Mouse (Mus musculus) small intestine, adult 2 months (tissue): ENCODE data around the gene Gm266. TPM values are rescaled to one million over a fixed set of nuclear protein-coding genes. Genes with fewer than 3 reads are reported as not detected.

Experiments used
- H3K27ac ChIP-seq: fragments of 200-500 bp; 2 replicates; pipeline ENCODE4 v1.5.1; 2012; ENCODE audit warnings: low read depth, low read length, control low read depth, inconsistent platforms; ENCODE audit not compliant: insufficient read depth
- H3K27me3 ChIP-seq: fragments of 200-500 bp; 2 replicates; pipeline ENCODE4 v1.6.1; 2012; ENCODE audit warnings: mild to moderate bottlenecking, moderate library complexity, low read length, inconsistent platforms; ENCODE audit not compliant: control insufficient read depth, insufficient read depth
- H3K36me3 ChIP-seq: fragments of 200-500 bp; 2 replicates; pipeline ENCODE4 v1.6.1; 2012; ENCODE audit warnings: mild to moderate bottlenecking, low read length, control low read depth, inconsistent platforms; ENCODE audit not compliant: control insufficient read depth, insufficient read depth
- H3K4me1 ChIP-seq: fragments of 200-500 bp; 2 replicates; pipeline ENCODE4 v1.6.1; 2012; ENCODE audit warnings: low read length, inconsistent platforms, mixed read lengths; ENCODE audit not compliant: control insufficient read depth, insufficient read depth, insufficient read length
- H3K4me3 ChIP-seq: fragments of 200-500 bp; 2 replicates; pipeline ENCODE4 v1.5.1; 2012; ENCODE audit warnings: low read depth, mild to moderate bottlenecking, control low read depth, inconsistent platforms, low read length, moderate library complexity
- CTCF ChIP-seq: fragments of 200-500 bp; IDR thresholded peaks from 2 replicates; pipeline ENCODE4 v1.5.1; 2012; ENCODE audit warnings: low read depth, mild to moderate bottlenecking, control low read depth, inconsistent platforms, low read length, moderate library complexity, mixed read lengths; ENCODE audit not compliant: insufficient replicate concordance, insufficient read length; ENCODE audit errors: extremely low read depth
- POLR2A ChIP-seq: fragments of 200-500 bp; IDR thresholded peaks from 2 replicates; pipeline ENCODE4 v1.6.1; 2012; ENCODE audit warnings: low read depth, mild to moderate bottlenecking, control low read depth, inconsistent platforms, low read length, moderate library complexity
- WGBS: fragments of 180-500 bp; shearing (Covaris S2); methylation state at CpG from one replicate; pipeline ENCODE4 v1.1.7; 2018; 5-methylcytosine and 5-hydroxymethylcytosine counted together
- polyA plus RNA-seq: library from polyadenylated mRNA; depleted of rRNA; stranded (reverse); fragments of >200 nt; gene quantifications from 2 replicates; pipeline ENCODE4 v1.2.3, GENCODE M21; 2012

Gm266 gene
- polyA plus RNA-seq, 1 experiment, result 0.53 TPM

DNA sequence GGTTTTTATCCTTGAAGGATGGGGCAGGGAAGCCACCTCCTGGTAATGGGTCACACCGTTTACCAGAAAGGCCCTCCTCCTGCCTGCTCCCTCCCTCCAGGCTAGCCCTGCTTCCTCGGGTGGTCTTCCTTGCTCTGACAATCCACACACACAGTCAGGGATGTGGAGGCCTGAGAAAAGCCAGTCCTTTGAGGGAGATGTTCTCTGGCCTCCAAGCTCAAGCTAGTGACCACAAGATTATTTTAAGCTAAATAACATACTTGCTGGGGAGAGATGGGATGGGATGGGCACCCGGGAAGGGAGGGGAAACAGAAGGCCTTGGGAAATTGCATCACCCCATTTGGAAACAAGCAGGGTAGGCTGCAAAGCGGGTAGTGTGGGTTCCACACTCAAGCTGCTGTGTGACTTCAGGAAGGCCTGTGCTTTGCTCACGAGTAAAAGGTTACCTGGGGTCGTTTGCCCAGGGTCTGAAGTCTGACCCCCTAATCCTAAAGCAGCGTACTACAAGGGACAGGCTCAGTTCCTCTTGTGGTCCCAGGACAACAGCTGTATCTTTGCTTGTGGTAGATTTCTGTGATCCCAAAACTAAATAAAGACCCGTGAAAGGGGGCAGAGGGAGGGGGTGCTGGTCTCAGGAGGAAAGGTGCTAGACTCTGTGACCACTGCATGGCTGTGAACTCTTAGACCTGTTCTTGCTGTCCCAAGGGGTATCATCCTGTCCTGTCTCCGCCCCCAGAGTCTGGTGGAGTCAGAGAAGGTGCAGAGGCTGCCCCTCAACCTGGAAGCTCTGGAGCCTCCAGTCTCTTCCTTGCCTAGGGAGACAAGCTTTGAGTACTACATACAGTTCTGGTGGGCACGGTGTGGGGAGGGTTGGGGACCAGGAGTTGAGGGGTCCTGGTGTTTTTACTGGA, 41.4 kb downstream of the Gm266 start:
- H3K4me1 ChIP-seq, result peaks cover 31% of the 10 kb centered on the region
- H3K4me3 ChIP-seq, result peak overlapping the region; percentile 65
- WGBS, result 49% methylated on average over 10 of the region's 10 CpGs
- no peaks in the 10 kb centered on the region for H3K36me3 ChIP-seq
- H3K27me3 ChIP-seq, result peaks cover 54% of the 10 kb centered on the region
- H3K27ac ChIP-seq, result peak overlapping the region; percentile 45
- no peak for TF ChIP-seq POLR2A
- no peak for TF ChIP-seq CTCF

DNA sequence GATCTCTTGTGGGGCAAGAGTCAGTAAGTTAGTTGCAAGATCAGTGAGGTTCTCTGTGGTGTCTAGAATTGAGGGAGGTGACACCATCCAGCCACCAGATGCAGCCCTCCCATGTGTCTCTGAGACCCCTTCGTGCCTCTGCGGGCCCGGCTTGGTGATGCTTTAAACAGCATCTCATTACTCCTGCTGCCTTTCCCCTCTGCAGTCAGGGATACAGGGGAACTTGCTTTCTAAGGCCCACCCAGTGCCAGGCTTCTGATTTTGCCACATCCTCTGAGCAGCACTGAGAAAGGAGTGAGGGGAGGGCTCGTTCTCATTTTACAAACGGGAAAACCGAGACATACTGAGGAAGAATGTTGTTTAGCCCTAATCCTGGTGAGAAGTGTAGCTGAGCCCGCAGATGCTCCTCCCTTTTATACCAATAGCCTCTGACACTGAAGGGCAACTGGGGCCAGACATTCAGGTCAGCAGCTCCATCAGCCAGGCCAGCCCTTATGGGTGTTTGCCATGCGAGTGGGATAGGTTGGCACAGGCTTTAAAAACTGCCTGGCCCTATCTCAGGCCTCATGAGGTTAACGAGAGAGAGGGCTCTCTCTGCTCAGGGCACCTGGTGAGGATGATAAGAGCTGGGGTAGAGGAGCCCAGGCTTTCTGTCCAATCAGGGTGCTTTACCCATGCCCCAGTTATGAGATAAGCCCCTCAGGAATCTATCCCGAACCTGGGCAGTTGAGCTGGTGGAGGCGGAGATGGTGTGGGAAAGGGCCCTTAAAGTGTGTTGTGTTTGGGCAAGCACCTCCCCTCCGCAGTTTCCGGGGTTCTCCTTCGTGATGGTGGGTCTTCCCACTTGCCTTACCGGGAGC, 42.4 kb downstream of the Gm266 start:
- 34% methylated on average over 15 of the region's 15 CpGs for WGBS

DNA sequence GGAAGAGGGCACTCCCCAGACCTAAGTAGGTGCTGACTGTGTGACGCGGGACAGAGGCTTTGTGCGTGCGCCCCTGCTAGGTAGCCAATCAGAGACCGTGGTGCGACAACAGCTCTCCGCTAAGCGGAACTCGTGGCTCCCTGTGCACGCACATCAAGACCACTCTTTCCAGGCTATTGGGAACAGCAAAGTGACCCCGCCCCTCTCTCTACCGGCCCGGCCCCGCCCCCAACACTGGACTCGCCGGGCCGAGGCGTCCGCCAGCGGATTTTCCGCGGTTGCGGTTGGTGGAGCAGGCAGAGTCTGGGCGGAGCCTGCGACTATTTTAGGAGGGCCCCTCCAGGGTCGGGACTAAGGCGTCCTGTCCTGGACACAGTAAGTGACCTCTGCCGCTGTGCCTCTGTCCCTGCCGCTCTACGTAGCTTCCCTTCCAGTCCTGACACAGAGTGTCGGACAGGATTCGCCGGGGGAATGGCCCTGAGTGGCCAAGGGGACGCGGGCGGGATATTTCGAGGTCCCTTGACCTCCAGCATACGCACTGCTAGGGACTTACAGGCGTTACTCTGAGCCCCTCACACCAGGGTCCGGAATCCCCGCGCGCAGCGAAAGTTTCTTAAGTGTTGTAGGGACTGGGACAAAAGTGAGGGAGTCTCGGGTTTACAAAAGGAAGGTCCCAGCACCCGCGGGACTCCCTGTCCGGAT, 43.2 kb downstream of the Gm266 start, which contains the start of gene Tnfaip2:
TSS of gene Tnfaip2 (plus strand) at position 161 of the 702 bp plus-strand sequence.
- peaks cover 34% of the 10 kb centered on the region for H3K4me1 ChIP-seq
- H3K27me3 ChIP-seq, result peaks cover 45% of the 10 kb centered on the region
- peak within 1 kb of the TSS; percentile 65 for H3K4me3 ChIP-seq
- 5% methylated on average over 48 of the region's 48 CpGs for WGBS
- no peaks in the 10 kb centered on the region for H3K36me3 ChIP-seq
- peak; percentile 63; the same call in 1 of the 2 replicates for TF ChIP-seq POLR2A
- no peak for TF ChIP-seq CTCF
- H3K27ac ChIP-seq, result peak within 1 kb of the TSS; percentile 45

More for the DNA sequence above, 42.4 kb downstream of the Gm266 start:
- H3K4me3 ChIP-seq, result peak overlapping the region; percentile 65
- no peaks in the 10 kb centered on the region for H3K36me3 ChIP-seq
- peaks cover 53% of the 10 kb centered on the region for H3K27me3 ChIP-seq
- peak overlapping the region; percentile 45 for H3K27ac ChIP-seq
- TF ChIP-seq POLR2A (no peak), CTCF (no peak)
- H3K4me1 ChIP-seq, result peaks cover 29% of the 10 kb centered on the region

DNA sequence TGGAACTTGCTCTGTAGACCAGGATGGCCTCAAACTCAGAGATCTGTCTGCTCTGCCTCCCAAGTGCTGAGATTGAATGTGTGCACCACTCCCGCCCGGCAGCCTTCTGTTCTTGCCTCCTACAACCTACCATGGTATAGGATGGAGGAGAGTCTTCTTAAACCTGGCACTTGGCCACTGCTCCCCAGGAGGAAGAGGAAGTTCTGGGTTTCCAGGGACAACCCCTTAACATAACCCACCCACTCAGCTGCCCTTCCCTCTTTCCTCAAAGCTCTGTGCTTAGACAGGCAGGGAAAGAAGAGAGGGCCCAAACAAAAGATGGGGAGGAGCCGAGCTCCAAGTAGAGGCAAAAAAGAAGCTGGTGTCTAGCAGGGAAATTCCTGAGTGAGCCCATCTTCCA, 44.1 kb downstream of the Gm266 start:
- Histone ChIP-seq H3K4me3 (no peak overlapping the region), H3K4me1 (peaks cover 40% of the 10 kb centered on the region), H3K36me3 (no peaks in the 10 kb centered on the region), H3K27ac (no peak overlapping the region; the same call in 1 of the 2 replicates), H3K27me3 (peaks cover 36% of the 10 kb centered on the region)
- TF ChIP-seq POLR2A, result no peak
- TF ChIP-seq CTCF, result no peak
- WGBS, result 64% methylated on average over 3 of the region's 3 CpGs

DNA sequence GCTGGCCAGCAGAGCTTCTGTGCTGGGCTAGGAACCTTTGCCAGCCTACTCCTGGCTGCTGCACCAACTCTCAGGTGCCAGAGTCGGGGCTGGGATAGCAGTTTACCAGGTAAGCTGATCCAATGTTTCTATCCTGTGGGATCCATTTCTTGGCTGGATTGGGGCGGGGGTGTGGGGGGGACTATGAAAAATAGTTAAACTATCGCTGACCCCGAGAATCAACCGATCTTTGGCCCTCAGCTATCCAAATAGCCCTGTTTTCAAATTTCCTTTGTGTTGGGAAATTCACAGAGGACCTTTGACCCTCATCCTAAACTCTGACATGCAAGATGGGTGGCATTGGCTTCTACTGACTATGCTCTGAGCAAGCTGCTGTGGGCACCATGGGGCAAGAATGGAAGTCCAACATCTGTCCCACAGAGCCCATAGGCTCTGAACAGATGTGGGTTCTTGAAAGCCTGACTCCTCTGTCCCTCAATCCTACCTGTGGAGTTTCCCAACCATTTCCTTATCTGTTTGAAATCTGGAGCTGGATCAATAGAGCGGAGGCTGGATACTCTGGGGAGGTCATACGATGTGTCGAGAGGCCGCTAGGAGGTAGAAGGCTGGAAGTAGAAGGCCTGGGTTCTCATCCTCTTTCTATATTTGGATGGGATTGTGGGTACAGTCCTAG, 44.8 kb downstream of the Gm266 start:
- TF ChIP-seq POLR2A, result no peak
- no peak for TF ChIP-seq CTCF
- peaks cover 30% of the 10 kb centered on the region for H3K27me3 ChIP-seq
- H3K4me1 ChIP-seq, result peaks cover 42% of the 10 kb centered on the region
- WGBS, result 77% methylated on average over 9 of the region's 9 CpGs
- no peak overlapping the region for H3K27ac ChIP-seq
- no peak overlapping the region for H3K4me3 ChIP-seq
- no peaks in the 10 kb centered on the region for H3K36me3 ChIP-seq

DNA sequence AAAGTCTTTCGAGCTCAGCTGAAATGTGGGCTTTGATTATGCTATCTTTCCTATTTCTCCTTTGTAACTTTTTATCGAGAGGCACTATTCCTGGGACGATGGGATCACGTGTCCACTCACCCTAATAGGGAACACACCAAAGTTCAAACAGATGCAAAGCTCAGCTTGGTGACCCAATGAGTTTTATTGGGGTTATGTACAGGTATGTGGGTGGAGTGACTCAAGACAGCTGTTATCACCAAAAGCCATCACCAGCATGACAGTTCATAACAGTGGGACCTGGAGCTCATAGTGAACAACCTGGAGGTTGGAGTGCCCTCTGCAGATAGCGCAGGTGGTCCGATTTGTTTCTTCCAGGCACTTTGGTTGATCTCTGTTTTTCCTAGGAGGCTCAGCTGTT, 46.8 kb downstream of the Gm266 start:
- H3K27ac ChIP-seq, result peak overlapping the region; percentile 80
- TF ChIP-seq POLR2A (no peak), CTCF (no peak)
- peaks cover 42% of the 10 kb centered on the region for H3K4me1 ChIP-seq
- H3K36me3 ChIP-seq, result no peaks in the 10 kb centered on the region
- H3K4me3 ChIP-seq, result no peak overlapping the region
- H3K27me3 ChIP-seq, result peaks cover 15% of the 10 kb centered on the region; the same call in 1 of the 2 replicates
- 41% methylated on average over 6 of the region's 6 CpGs for WGBS
